Mouse (Mus musculus) lung, embryonic 14.5 days (tissue): Measurements from ENCODE around the gene E2f8. TPM values are rescaled to one million over a fixed set of nuclear protein-coding genes. Genes with fewer than 3 reads are reported as not detected.

ENCODE experiments used
- ATAC-seq: fragments of 200-750 bp; cut with Nextera tagmentation; 2 replicates; pipeline ENCODE4 v1.8.0; 2017; ENCODE audit warnings: mild to moderate bottlenecking, moderate TSS enrichment, moderate library complexity; ENCODE audit not compliant: insufficient read depth
- DNase-seq: peaks from one replicate; pipeline ENCODE4 v3.0.0-alpha.2; 2015
- H3K27ac ChIP-seq: fragments of 300-500 bp; sonication (generic); 2 replicates; pipeline ENCODE4 v1.5.1; 2014; ENCODE audit warnings: low read depth, mild to moderate bottlenecking, moderate library complexity
- H3K27me3 ChIP-seq: fragments of 300-500 bp; sonication (generic); 2 replicates; pipeline ENCODE4 v1.6.1; 2014; ENCODE audit warnings: low read length, control low read depth; ENCODE audit not compliant: insufficient read depth
- H3K36me3 ChIP-seq: fragments of 300-500 bp; sonication (generic); 2 replicates; pipeline ENCODE4 v1.6.1; 2014; ENCODE audit warnings: control low read depth; ENCODE audit not compliant: insufficient read depth
- H3K4me1 ChIP-seq: fragments of 300-500 bp; sonication (generic); 2 replicates; pipeline ENCODE4 v1.6.1; 2014; ENCODE audit warnings: antibody characterized with exemption, control low read depth; ENCODE audit not compliant: insufficient read depth
- H3K4me2 ChIP-seq: fragments of 300-500 bp; sonication (generic); 2 replicates; pipeline ENCODE4 v1.6.1; 2014; ENCODE audit warnings: mild to moderate bottlenecking
- H3K4me3 ChIP-seq: fragments of 300-500 bp; sonication (generic); 2 replicates; pipeline ENCODE4 v1.5.1; 2014; ENCODE audit warnings: low read depth, low read length
- H3K9ac ChIP-seq: fragments of 300-500 bp; sonication (generic); 2 replicates; pipeline ENCODE4 v1.6.1; 2014
- H3K9me3 ChIP-seq: fragments of 300-500 bp; sonication (generic); 2 replicates; pipeline ENCODE4 v1.6.1; 2016; ENCODE audit warnings: low read depth, low read length, control low read depth
- CTCF ChIP-seq: IDR thresholded peaks from 2 replicates; pipeline ENCODE4 v1.5.1; 2016; ENCODE audit warnings: antibody characterized with exemption, low read depth
- WGBS: fragments of 180-500 bp; shearing (Covaris S2); extraction: QIAGEN DNeasy Blood & Tissue Kit; methylation state at CpG from one replicate; pipeline ENCODE4 v1.1.7; 2014; 5-methylcytosine and 5-hydroxymethylcytosine counted together
- polyA plus RNA-seq: library from polyadenylated mRNA; unstranded; fragments of >200 nt; fragmentation: Nextera tagmentation; extraction: Ambion mirVana; gene quantifications from 2 replicates; pipeline ENCODE4 v1.2.1, GENCODE M21; 2014

Gene E2f8
- 26.0 and 27.8 TPM in 2 replicates for polyA plus RNA-seq

GRCm38 (mm10) chr7:48881486-48881885, at the start of gene E2f8:
Gene E2f8, minus strand, starts transcription at chr7:48881596.
- ATAC-seq (peak; percentile 85), DNase-seq (peak; percentile 93)
- Histone ChIP-seq H3K4me3 (peak within 1 kb of the TSS; percentile 80), H3K4me1 (0 out of 2 replicates have a peak, but pooled peaks cover 2% of the 10 kb centered on the region), H3K27me3 (no peaks in the 10 kb centered on the region), H3K4me2 (peak within 1 kb of the TSS; percentile 96), H3K27ac (peak within 1 kb of the TSS; percentile 93), H3K9ac (peak within 1 kb of the TSS; percentile 95), H3K9me3 (no peaks in the 10 kb centered on the region), H3K36me3 (peaks cover 22% of the 10 kb centered on the region)
- no peak for TF ChIP-seq CTCF
- WGBS, result 1% methylated on average over 41 of the region's 41 CpGs

- WGBS, result 46% methylated on average over 5 of the region's 5 CpGs
- DNase-seq (no peak), ATAC-seq (no peak)
- H3K4me2 ChIP-seq, result no peak overlapping the region
- H3K9me3 ChIP-seq, result no peaks in the 10 kb centered on the region
- no peak overlapping the region for H3K27ac ChIP-seq
- no peaks in the 10 kb centered on the region for H3K36me3 ChIP-seq
- no peak for TF ChIP-seq CTCF
- H3K4me1 ChIP-seq, result peaks cover 2% of the 10 kb centered on the region; the same call in 1 of the 2 replicates
- H3K9ac ChIP-seq, result no peak overlapping the region
- no peaks in the 10 kb centered on the region for H3K27me3 ChIP-seq
- no peak overlapping the region for H3K4me3 ChIP-seq
Observed at GRCm38 (mm10) chr7:48930399-48930798, 49.0 kb upstream of the E2f8 start.

GRCm38 (mm10) chr7:48928364-48928763, 47.0 kb upstream of the E2f8 start:
- DNase-seq (peak; percentile 83), ATAC-seq (peak; percentile 56; the same call in 1 of the 2 replicates)
- Histone ChIP-seq H3K9me3 (no peaks in the 10 kb centered on the region), H3K27ac (no peak overlapping the region), H3K4me1 (peaks cover 3% of the 10 kb centered on the region; the same call in 1 of the 2 replicates), H3K9ac (no peak overlapping the region), H3K4me3 (no peak overlapping the region), H3K4me2 (no peak overlapping the region), H3K36me3 (no peaks in the 10 kb centered on the region), H3K27me3 (no peaks in the 10 kb centered on the region)
- 7% methylated on average over 3 of the region's 3 CpGs for WGBS
- TF ChIP-seq CTCF, result peak; percentile 81

GRCm38 (mm10) chr7:48925214-48925613, 43.8 kb upstream of the E2f8 start:
- Histone ChIP-seq H3K4me1 (peaks cover 3% of the 10 kb centered on the region; the same call in 1 of the 2 replicates), H3K9me3 (no peaks in the 10 kb centered on the region), H3K27ac (no peak overlapping the region), H3K4me2 (no peak overlapping the region), H3K4me3 (no peak overlapping the region), H3K36me3 (no peaks in the 10 kb centered on the region), H3K9ac (no peak overlapping the region), H3K27me3 (no peaks in the 10 kb centered on the region)
- WGBS, result 55% methylated on average over 3 of the region's 3 CpGs
- DNase-seq, result peak; percentile 59
- TF ChIP-seq CTCF, result no peak
- ATAC-seq, result peak; percentile 73; the same call in 1 of the 2 replicates

- peaks cover 3% of the 10 kb centered on the region; the same call in 1 of the 2 replicates for H3K4me1 ChIP-seq
- no peaks in the 10 kb centered on the region for H3K27me3 ChIP-seq
- no peak overlapping the region for H3K4me3 ChIP-seq
- ATAC-seq, result no peak
- WGBS, result 76% methylated on average over 10 of the region's 10 CpGs
- TF ChIP-seq CTCF, result no peak
- no peak for DNase-seq
- H3K27ac ChIP-seq, result no peak overlapping the region
- H3K4me2 ChIP-seq, result no peak overlapping the region
- H3K36me3 ChIP-seq, result no peaks in the 10 kb centered on the region
- H3K9me3 ChIP-seq, result no peaks in the 10 kb centered on the region
- H3K9ac ChIP-seq, result no peak overlapping the region
Observed at GRCm38 (mm10) chr7:48923620-48924019, 42.2 kb upstream of the E2f8 start.

GRCm38 (mm10) chr7:48918389-48918788, 37.0 kb upstream of the E2f8 start:
- H3K36me3 ChIP-seq, result no peaks in the 10 kb centered on the region

GRCm38 (mm10) chr7:48917988-48918387, 36.6 kb upstream of the E2f8 start:
- no peak for ATAC-seq
- no peaks in the 10 kb centered on the region for H3K36me3 ChIP-seq
- no peak overlapping the region for H3K27ac ChIP-seq
- WGBS, result 33% methylated on average over 5 of the region's 5 CpGs
- H3K9me3 ChIP-seq, result no peaks in the 10 kb centered on the region
- H3K4me2 ChIP-seq, result no peak overlapping the region
- no peak for DNase-seq
- 0 out of 2 replicates have a peak, but pooled peaks cover 6% of the 10 kb centered on the region for H3K4me1 ChIP-seq
- H3K9ac ChIP-seq, result no peak overlapping the region
- no peaks in the 10 kb centered on the region for H3K27me3 ChIP-seq
- H3K4me3 ChIP-seq, result no peak overlapping the region
- TF ChIP-seq CTCF, result no peak

More at GRCm38 (mm10) chr7:48918389-48918788, 37.0 kb upstream of the E2f8 start:
- DNase-seq (no peak), ATAC-seq (no peak)
- H3K4me2 ChIP-seq, result no peak overlapping the region
- H3K27me3 ChIP-seq, result no peaks in the 10 kb centered on the region
- H3K4me1 ChIP-seq, result 0 out of 2 replicates have a peak, but pooled peaks cover 6% of the 10 kb centered on the region
- no peaks in the 10 kb centered on the region for H3K9me3 ChIP-seq
- H3K9ac ChIP-seq, result no peak overlapping the region
- 38% methylated on average over 11 of the region's 11 CpGs for WGBS
- H3K27ac ChIP-seq, result no peak overlapping the region
- no peak for TF ChIP-seq CTCF
- H3K4me3 ChIP-seq, result no peak overlapping the region
